Mouse (Mus musculus): ENCODE data around the gene Mapk8ip1.

- no peak; the same call in 1 of the 2 replicates for TF ChIP-seq EP300 (IDR thresholded peaks at IDR 0.05; ENCODE audit: low read depth)
- no peak for TF ChIP-seq CTCF (IDR thresholded peaks at IDR 0.05; ENCODE audit: low read depth)
Measured at GRCm38 (mm10) chr2:92434375-92434745, 33.3 kb upstream of the Mapk8ip1 start.

Measured in liver, postnatal 0 days (tissue).